Mouse (Mus musculus) lung, postnatal 0 days (tissue): ENCODE data around the gene Nppa.

ENCODE experiments used
- CTCF ChIP-seq: IDR thresholded peaks from 2 replicates; pipeline ENCODE4 v1.5.1; 2016; ENCODE audit warnings: antibody characterized with exemption, mild to moderate bottlenecking
- EP300 ChIP-seq: IDR thresholded peaks from 2 replicates; pipeline ENCODE4 v1.6.1; 2016; ENCODE audit warnings: antibody characterized with exemption, mild to moderate bottlenecking, control low read depth

GRCm38 (mm10) chr4:147979441-147979860, 21.1 kb upstream of the Nppa start:
- TF ChIP-seq CTCF (no peak), EP300 (no peak)
